Mouse (Mus musculus): ENCODE data around the gene Slc30a5. TPM values are rescaled to one million over a fixed set of nuclear protein-coding genes. Genes with fewer than 3 reads are reported as not detected.

Slc30a5 gene
- polyA plus RNA-seq, 1 experiment from 2014 or later = 30.8 TPM

GRCm38 (mm10) chr13:100787316-100788010, 45.8 kb downstream of the Slc30a5 start:
- Histone ChIP-seq H3K36me3 (ENCODE audit: control insufficient read depth, insufficient read depth, low read length) (no peaks in the 10 kb centered on the region), H3K4me3 (ENCODE audit: low read length) (no peak overlapping the region), H3K9ac (ENCODE audit: low read depth, low read length) (no peak overlapping the region), H3K9me3 (ENCODE audit: control insufficient read depth, low read length) (no peaks in the 10 kb centered on the region), H3K4me2 (ENCODE audit: low read length) (no peak overlapping the region), H3K27ac (ENCODE audit: low read depth, low read length) (no peak overlapping the region), H3K27me3 (replicated peaks; ENCODE audit: control insufficient read depth, insufficient read depth, low read length) (no peaks in the 10 kb centered on the region), H3K4me1 (ENCODE audit: control insufficient read depth, insufficient read depth, low read depth, low read length) (peaks cover 6% of the 10 kb centered on the region)
- WGBS = 74% methylated on average over 6 of the region's 6 CpGs
- no peak for ATAC-seq

- H3K4me1 ChIP-seq (ENCODE audit: control insufficient read depth, insufficient read depth, low read depth, low read length) = peaks cover 6% of the 10 kb centered on the region
- peak within 1 kb of the TSS; percentile 69 for H3K4me3 ChIP-seq (ENCODE audit: low read length)
- no peak within 1 kb of the TSS for H3K27ac ChIP-seq (ENCODE audit: low read depth, low read length)
- peak within 1 kb of the TSS; percentile 62 for H3K9ac ChIP-seq (ENCODE audit: low read depth, low read length)
- ATAC-seq = peak; percentile 100
- WGBS = 0% methylated on average over 34 of the region's 35 CpGs
- peak within 1 kb of the TSS; percentile 100 for H3K4me2 ChIP-seq (ENCODE audit: low read length)
- H3K36me3 ChIP-seq (ENCODE audit: control insufficient read depth, insufficient read depth, low read length) = no peaks in the 10 kb centered on the region
- no peaks in the 10 kb centered on the region for H3K9me3 ChIP-seq (ENCODE audit: control insufficient read depth, low read length)
- no peaks in the 10 kb centered on the region for H3K27me3 ChIP-seq (replicated peaks; ENCODE audit: control insufficient read depth, insufficient read depth, low read length)
These were observed 46.8 kb downstream of the Slc30a5 start, which contains the start of gene Ccnb1 for GRCm38 (mm10) chr13:100786414-100786867. TSS of gene Ccnb1 (minus strand) at chr13:100786570.

- Histone ChIP-seq H3K9me3 (ENCODE audit: control insufficient read depth, low read length) (no peaks in the 10 kb centered on the region), H3K9ac (ENCODE audit: low read depth, low read length) (peak overlapping the region; percentile 60), H3K36me3 (ENCODE audit: control insufficient read depth, insufficient read depth, low read length) (no peaks in the 10 kb centered on the region), H3K4me1 (ENCODE audit: control insufficient read depth, insufficient read depth, low read depth, low read length) (peaks cover 6% of the 10 kb centered on the region), H3K4me3 (ENCODE audit: low read length) (peak overlapping the region; percentile 69), H3K27ac (ENCODE audit: low read depth, low read length) (no peak overlapping the region), H3K4me2 (ENCODE audit: low read length) (peak overlapping the region; percentile 100), H3K27me3 (replicated peaks; ENCODE audit: control insufficient read depth, insufficient read depth, low read length) (no peaks in the 10 kb centered on the region)
- WGBS = under 1% methylated on average over 30 of the region's 30 CpGs
- ATAC-seq = peak; percentile 46; the same call in 1 of the 2 replicates
These were observed 47.3 kb downstream of the Slc30a5 start for GRCm38 (mm10) chr13:100785806-100786413.

- Histone ChIP-seq H3K27ac (ENCODE audit: low read depth, low read length) (no peak overlapping the region), H3K9ac (ENCODE audit: low read depth, low read length) (no peak overlapping the region), H3K36me3 (ENCODE audit: control insufficient read depth, insufficient read depth, low read length) (no peaks in the 10 kb centered on the region), H3K4me3 (ENCODE audit: low read length) (no peak overlapping the region), H3K4me1 (ENCODE audit: control insufficient read depth, insufficient read depth, low read depth, low read length) (peaks cover 10% of the 10 kb centered on the region), H3K9me3 (ENCODE audit: control insufficient read depth, low read length) (no peaks in the 10 kb centered on the region), H3K27me3 (replicated peaks; ENCODE audit: control insufficient read depth, insufficient read depth, low read length) (no peaks in the 10 kb centered on the region), H3K4me2 (ENCODE audit: low read length) (no peak overlapping the region)
- no peak for ATAC-seq
- WGBS = 87% methylated on average over 3 of the region's 3 CpGs
These were observed 55.7 kb downstream of the Slc30a5 start for GRCm38 (mm10) chr13:100777491-100777890.

GRCm38 (mm10) chr13:100776710-100777109, 56.5 kb downstream of the Slc30a5 start:
- ATAC-seq = no peak
- Histone ChIP-seq H3K27ac (ENCODE audit: low read depth, low read length) (no peak overlapping the region), H3K27me3 (replicated peaks; ENCODE audit: control insufficient read depth, insufficient read depth, low read length) (no peaks in the 10 kb centered on the region), H3K9ac (ENCODE audit: low read depth, low read length) (no peak overlapping the region), H3K36me3 (ENCODE audit: control insufficient read depth, insufficient read depth, low read length) (no peaks in the 10 kb centered on the region), H3K4me3 (ENCODE audit: low read length) (no peak overlapping the region), H3K4me1 (ENCODE audit: control insufficient read depth, insufficient read depth, low read depth, low read length) (peaks cover 10% of the 10 kb centered on the region), H3K4me2 (ENCODE audit: low read length) (no peak overlapping the region), H3K9me3 (ENCODE audit: control insufficient read depth, low read length) (no peaks in the 10 kb centered on the region)
- 73% methylated on average over 6 of the region's 6 CpGs for WGBS

GRCm38 (mm10) chr13:100776056-100776419, 57.2 kb downstream of the Slc30a5 start:
- no peaks in the 10 kb centered on the region for H3K27me3 ChIP-seq (replicated peaks; ENCODE audit: control insufficient read depth, insufficient read depth, low read length)
- peak overlapping the region; percentile 63 for H3K9ac ChIP-seq (ENCODE audit: low read depth, low read length)
- H3K36me3 ChIP-seq (ENCODE audit: control insufficient read depth, insufficient read depth, low read length) = no peaks in the 10 kb centered on the region
- H3K4me2 ChIP-seq (ENCODE audit: low read length) = peak overlapping the region; percentile 82
- H3K9me3 ChIP-seq (ENCODE audit: control insufficient read depth, low read length) = no peaks in the 10 kb centered on the region
- H3K4me1 ChIP-seq (ENCODE audit: control insufficient read depth, insufficient read depth, low read depth, low read length) = peaks cover 10% of the 10 kb centered on the region
- ATAC-seq = no peak
- WGBS = 11% methylated on average over 8 of the region's 8 CpGs
- peak overlapping the region; percentile 72 for H3K4me3 ChIP-seq (ENCODE audit: low read length)
- 0 out of 2 replicates have a peak overlapping the region, but pooled peaks have one; percentile 29 for H3K27ac ChIP-seq (ENCODE audit: low read depth, low read length)

GRCm38 (mm10) chr13:100775252-100776055, 57.8 kb downstream of the Slc30a5 start, which contains the start of gene Cenph:
TSS of gene Cenph (minus strand) at chr13:100775899.
- Histone ChIP-seq H3K27me3 (replicated peaks; ENCODE audit: control insufficient read depth, insufficient read depth, low read length) (no peaks in the 10 kb centered on the region), H3K9ac (ENCODE audit: low read depth, low read length) (peak within 1 kb of the TSS; percentile 63), H3K36me3 (ENCODE audit: control insufficient read depth, insufficient read depth, low read length) (no peaks in the 10 kb centered on the region), H3K4me3 (ENCODE audit: low read length) (peak within 1 kb of the TSS; percentile 72), H3K4me2 (ENCODE audit: low read length) (peak within 1 kb of the TSS; percentile 82), H3K27ac (ENCODE audit: low read depth, low read length) (0 out of 2 replicates have a peak within 1 kb of the TSS, but pooled peaks have one; percentile 29), H3K9me3 (ENCODE audit: control insufficient read depth, low read length) (no peaks in the 10 kb centered on the region), H3K4me1 (ENCODE audit: control insufficient read depth, insufficient read depth, low read depth, low read length) (peaks cover 10% of the 10 kb centered on the region)
- ATAC-seq = peak; percentile 99
- under 1% methylated on average over 46 of the region's 46 CpGs for WGBS

GRCm38 (mm10) chr13:100774704-100775103, 58.5 kb downstream of the Slc30a5 start:
- Histone ChIP-seq H3K27me3 (replicated peaks; ENCODE audit: control insufficient read depth, insufficient read depth, low read length) (no peaks in the 10 kb centered on the region), H3K9ac (ENCODE audit: low read depth, low read length) (no peak overlapping the region), H3K9me3 (ENCODE audit: control insufficient read depth, low read length) (no peaks in the 10 kb centered on the region), H3K36me3 (ENCODE audit: control insufficient read depth, insufficient read depth, low read length) (no peaks in the 10 kb centered on the region), H3K4me3 (ENCODE audit: low read length) (peak overlapping the region; percentile 72), H3K27ac (ENCODE audit: low read depth, low read length) (no peak overlapping the region), H3K4me2 (ENCODE audit: low read length) (peak overlapping the region; percentile 82), H3K4me1 (ENCODE audit: control insufficient read depth, insufficient read depth, low read depth, low read length) (peaks cover 10% of the 10 kb centered on the region)
- ATAC-seq = no peak

GRCm38 (mm10) chr13:100755329-100755728, 77.9 kb downstream of the Slc30a5 start:
- Histone ChIP-seq H3K27ac (ENCODE audit: low read depth, low read length) (no peak overlapping the region), H3K27me3 (replicated peaks; ENCODE audit: control insufficient read depth, insufficient read depth, low read length) (no peaks in the 10 kb centered on the region), H3K4me2 (ENCODE audit: low read length) (no peak overlapping the region), H3K4me3 (ENCODE audit: low read length) (no peak overlapping the region), H3K9ac (ENCODE audit: low read depth, low read length) (no peak overlapping the region), H3K4me1 (ENCODE audit: control insufficient read depth, insufficient read depth, low read depth, low read length) (no peaks in the 10 kb centered on the region), H3K9me3 (ENCODE audit: control insufficient read depth, low read length) (no peaks in the 10 kb centered on the region), H3K36me3 (ENCODE audit: control insufficient read depth, insufficient read depth, low read length) (no peaks in the 10 kb centered on the region)
- 96% methylated on average over 2 of the region's 2 CpGs for WGBS
- ATAC-seq = no peak
